Mouse (Mus musculus): ENCODE measurements around the gene Misp.

- no peak for TF ChIP-seq UBTF (IDR thresholded peaks at IDR 0.05; ENCODE audit: low read depth, low read length)
- TF ChIP-seq MYC (IDR thresholded peaks at IDR 0.05; ENCODE audit: low read depth, low read length) = no peak
- TF ChIP-seq HCFC1 (IDR thresholded peaks at IDR 0.05; ENCODE audit: low read depth, low read length) = no peak
These were observed 19.3 kb downstream of the Misp start for GRCm38 (mm10) chr10:79840091-79840490.

All from CH12.LX (cell line).